ENCODE assay signal across 9 mouse cellular contexts in genomic region chr8:117322715-117323310, GRCm38 (mm10).
A peak's percentile ranks its signal among the peaks of the same experiment; 100 is the strongest.
DNase-seq lines count a peak whose midpoint lies in the region; ATAC-seq and TF ChIP-seq lines count a peak whose summit lies in the region.
"Had no signal": no experiment of that assay in that cellular context is flagged by ENCODE, and none has a peak within 500 bp of the region (broad histone marks: within the 10 kb centered on the region; RNA-seq: fewer than 3 reads in every experiment).

No protein-coding gene starts in this region.

- H3K27ac ChIP-seq in lung, embryonic 16.5 days (ENCODE audit: low read length) = no peak overlapping the region
- H3K27ac ChIP-seq in hindbrain, embryonic 11.5 days (ENCODE audit: low read depth, low read length) = peak overlapping the region; percentile 77
- no peak overlapping the region for H3K27ac ChIP-seq in liver, embryonic 16.5 days (ENCODE audit: low read length)
- H3K27ac ChIP-seq in small intestine, adult 2 months (ENCODE audit: insufficient read depth, low read depth, low read length) = peak overlapping the region; percentile 48
- H3K27ac ChIP-seq: heart, embryonic 13.5 days had no signal

- TF ChIP-seq POLR2A in small intestine, adult 2 months (IDR thresholded peaks at IDR 0.05; ENCODE audit: low read depth, low read length) = no peak

- no peak overlapping the region for H3K4me2 ChIP-seq in lung, embryonic 16.5 days (ENCODE audit: low read depth, low read length)
- H3K4me2 ChIP-seq in hindbrain, embryonic 11.5 days (replicated peaks; ENCODE audit: low read depth, low read length) = no peak overlapping the region
- no peak overlapping the region for H3K4me2 ChIP-seq in liver, embryonic 16.5 days (ENCODE audit: low read depth, low read length)
- H3K4me2 ChIP-seq: heart, embryonic 13.5 days had no signal

- 21% methylated on average over 8 of the region's 8 CpGs for WGBS in lung, embryonic 16.5 days
- 54% methylated on average over 8 of the region's 8 CpGs for WGBS in hindbrain, embryonic 11.5 days
- 32% methylated on average over 8 of the region's 8 CpGs for WGBS in liver, embryonic 16.5 days (ENCODE audit: insufficient replicate concordance)
- 22% methylated on average over 8 of the region's 8 CpGs for WGBS in small intestine, adult 2 months

- H3K9ac ChIP-seq in lung, embryonic 16.5 days (ENCODE audit: low read length) = no peak overlapping the region
- H3K9ac ChIP-seq in hindbrain, embryonic 11.5 days (ENCODE audit: low read depth, low read length) = no peak overlapping the region
- H3K9ac ChIP-seq in liver, embryonic 16.5 days (ENCODE audit: low read depth, low read length) = no peak overlapping the region
- H3K9ac ChIP-seq: heart, embryonic 13.5 days had no signal

- no peaks in the 10 kb centered on the region for H3K27me3 ChIP-seq in lung, embryonic 16.5 days (ENCODE audit: control insufficient read depth, insufficient read depth, low read depth, low read length)
- no peaks in the 10 kb centered on the region for H3K27me3 ChIP-seq in hindbrain, embryonic 11.5 days (ENCODE audit: control insufficient read depth, insufficient read depth, low read length)
- no peaks in the 10 kb centered on the region for H3K27me3 ChIP-seq in liver, embryonic 16.5 days (ENCODE audit: control insufficient read depth, insufficient read depth, low read depth, low read length)
- H3K27me3 ChIP-seq in small intestine, adult 2 months (ENCODE audit: control insufficient read depth, insufficient read depth, low read length) = no peaks in the 10 kb centered on the region
- H3K27me3 ChIP-seq: heart, embryonic 13.5 days had no signal

- DNase-seq in lung, postnatal 36 days = no peak
- DNase-seq in hindbrain, embryonic 11.5 days (ENCODE audit: low spot score) = no peak
- no peak for DNase-seq in MN1 (ENCODE audit: low spot score)
- no peak for DNase-seq in cerebellum, adult 9-11 months
- DNase-seq: cerebellum, postnatal 25 days had no signal

- TF ChIP-seq CTCF in small intestine, adult 2 months (IDR thresholded peaks at IDR 0.05; ENCODE audit: extremely low read depth, insufficient read length, insufficient replicate concordance, low read depth, low read length) = peak; percentile 3; the same call in 1 of the 2 replicates

- no peaks in the 10 kb centered on the region for H3K9me3 ChIP-seq in lung, embryonic 16.5 days (ENCODE audit: control insufficient read depth, low read length)
- H3K9me3 ChIP-seq in hindbrain, embryonic 11.5 days (ENCODE audit: control insufficient read depth, low read length) = no peaks in the 10 kb centered on the region
- no peaks in the 10 kb centered on the region for H3K9me3 ChIP-seq in liver, embryonic 16.5 days (replicated peaks; ENCODE audit: control insufficient read depth, low read length)
- H3K9me3 ChIP-seq: heart, embryonic 13.5 days had no signal

- no peaks in the 10 kb centered on the region for H3K36me3 ChIP-seq in lung, embryonic 16.5 days (ENCODE audit: control insufficient read depth, insufficient read depth, low read length)
- H3K36me3 ChIP-seq in hindbrain, embryonic 11.5 days (ENCODE audit: control insufficient read depth, insufficient read depth, low read length) = no peaks in the 10 kb centered on the region
- no peaks in the 10 kb centered on the region; the same call in 1 of the 2 replicates for H3K36me3 ChIP-seq in liver, embryonic 16.5 days (ENCODE audit: control insufficient read depth, insufficient read depth)
- peaks cover 11% of the 10 kb centered on the region; the same call in 1 of the 2 replicates for H3K36me3 ChIP-seq in small intestine, adult 2 months (ENCODE audit: control insufficient read depth, insufficient read depth, low read length)
- H3K36me3 ChIP-seq: heart, embryonic 13.5 days had no signal

- H3K4me1 ChIP-seq in lung, embryonic 16.5 days (replicated peaks; ENCODE audit: control insufficient read depth, insufficient read depth, low read length) = peaks cover 15% of the 10 kb centered on the region
- H3K4me1 ChIP-seq in hindbrain, embryonic 11.5 days (replicated peaks; ENCODE audit: control insufficient read depth, insufficient read depth, low read length) = peaks cover 3% of the 10 kb centered on the region; the same call in 1 of the 2 replicates
- H3K4me1 ChIP-seq in liver, embryonic 16.5 days (ENCODE audit: control insufficient read depth, low read depth, low read length) = peaks cover 36% of the 10 kb centered on the region
- peaks cover 48% of the 10 kb centered on the region for H3K4me1 ChIP-seq in small intestine, adult 2 months (ENCODE audit: control insufficient read depth, insufficient read depth, insufficient read length, low read length)

- H3K4me3 ChIP-seq in lung, embryonic 16.5 days (ENCODE audit: low read length) = no peak overlapping the region
- H3K4me3 ChIP-seq in hindbrain, embryonic 11.5 days (ENCODE audit: low read depth, low read length) = no peak overlapping the region
- no peak overlapping the region for H3K4me3 ChIP-seq in liver, embryonic 16.5 days (ENCODE audit: low read depth, low read length)
- no peak overlapping the region for H3K4me3 ChIP-seq in small intestine, adult 2 months (ENCODE audit: low read depth, low read length)
- H3K4me3 ChIP-seq: heart, embryonic 13.5 days had no signal

- ATAC-seq in lung, embryonic 16.5 days (ENCODE audit: low read depth) = peak; percentile 61
- peak; percentile 50 for ATAC-seq in hindbrain, embryonic 11.5 days (ENCODE audit: low FRiP score)
- peak; percentile 40 for ATAC-seq in liver, embryonic 16.5 days (ENCODE audit: low read depth)

Comparison
In these comparisons a context has a peak if more than half of its experiments do, and no peak if none do; other contexts are left out.
1. H3K27ac ChIP-seq: peak in hindbrain, embryonic 11.5 days (single experiment) and small intestine, adult 2 months (single experiment); none in lung, embryonic 16.5 days (single experiment) and liver, embryonic 16.5 days (single experiment).
2. Peak in every context shown above with its lines, with median percentiles within 50 percentile points of each other: ATAC-seq.